ENCODE assay signal across 22 mouse cellular contexts in the genomic region with DNA sequence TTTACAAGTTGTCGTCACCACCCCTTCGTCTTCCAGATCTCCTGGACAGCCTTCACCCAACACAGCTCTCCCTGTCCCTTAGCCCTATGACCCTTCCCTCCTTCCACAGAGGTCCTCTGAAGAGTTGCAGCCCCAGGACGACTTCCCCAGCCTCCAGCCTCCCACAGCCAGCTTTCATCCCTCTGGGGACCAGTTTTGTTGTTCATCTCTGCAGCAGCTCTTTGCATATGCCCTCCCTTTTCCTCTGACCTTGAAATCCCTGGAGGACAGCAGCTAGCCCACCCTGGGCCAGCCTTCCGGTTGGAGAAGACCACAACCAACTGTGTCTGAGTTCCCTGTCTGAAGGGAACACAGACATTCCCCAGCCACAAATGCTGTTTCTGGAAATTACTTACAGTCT.
A peak's percentile ranks its signal among the peaks of the same experiment; 100 is the strongest.
DNase-seq lines count a peak whose midpoint lies in the region; ATAC-seq and TF ChIP-seq lines count a peak whose summit lies in the region.
"Had no signal": no experiment of that assay in that cellular context is flagged by ENCODE, and none has a peak within 500 bp of the region (broad histone marks: within the 10 kb centered on the region; RNA-seq: fewer than 3 reads in every experiment).

No protein-coding gene starts in this region.

- no peak for TF ChIP-seq POLR2A in heart, adult 2 months (IDR thresholded peaks at IDR 0.05; ENCODE audit: insufficient read depth, low read depth, low read length)

- intact Hi-C loops in heart, adult 2 months (cut with DNase I) = no loop called here
- intact Hi-C loops in heart, postnatal 36 days (cut with DNase I) = no loop called here

- WGBS in heart, adult 2 months = 59% methylated on average over 4 of the region's 4 CpGs
- 57% methylated on average over 4 of the region's 4 CpGs for WGBS in kidney, embryonic 15.5 days

- no peaks in the 10 kb centered on the region for H3K9me3 ChIP-seq in kidney, embryonic 15.5 days (replicated peaks)
- H3K9me3 ChIP-seq: embryonic facial prominence, embryonic 13.5 days; forebrain, embryonic 12.5 days; heart, embryonic 13.5 days; hindbrain, embryonic 12.5 days had no signal

- ATAC-seq in kidney, embryonic 15.5 days (replicated peaks; ENCODE audit: low FRiP score) = no peak
- no peak for ATAC-seq in inflammation-experienced regulatory T-cells, adult 6 months
- ATAC-seq: activated CD4-positive, CD25-positive, alpha-beta regulatory T cell, adult 4 months; forebrain, embryonic 16.5 days; hindbrain, embryonic 16.5 days; Patski had no signal

- no peak for TF ChIP-seq EP300 in heart, adult 2 months (IDR thresholded peaks at IDR 0.05; ENCODE audit: insufficient read depth, low read depth, low read length)

- H3K79me2 ChIP-seq in heart, adult 2 months (replicated peaks; ENCODE audit: control insufficient read depth, insufficient read depth, low read length) = no peaks in the 10 kb centered on the region

- peak in 1 of 2 experiments; percentile 18 for DNase-seq in heart, adult 2 months
- no peak for DNase-seq in heart, postnatal 36 days
- DNase-seq in layer of hippocampus, adult 2 months (ENCODE audit: low spot score in 2 of 2) = no peak
- DNase-seq in layer of hippocampus, adult 9-10 months (ENCODE audit: low spot score) = no peak
- DNase-seq in kidney, postnatal 14 days = peak; percentile 37
- DNase-seq in natural killer cell, adult 2 months (ENCODE audit: low spot score in 2 of 2) = no peak
- DNase-seq: adrenal gland, postnatal 14 days; cerebellum, adult 18-20 months; cerebellum, adult 9-11 months; cerebellum, postnatal 36 days; gastrocnemius, postnatal 10 days; heart, postnatal 4 days had no signal

- H3K36me3 ChIP-seq in heart, adult 2 months (ENCODE audit: control insufficient read depth, insufficient read depth, low read length) = peaks cover 4% of the 10 kb centered on the region
- H3K36me3 ChIP-seq in kidney, embryonic 15.5 days = no peaks in the 10 kb centered on the region
- H3K36me3 ChIP-seq: forebrain, embryonic 12.5 days; hindbrain, embryonic 12.5 days had no signal

- no peak overlapping the region for H3K4me3 ChIP-seq in heart, adult 2 months
- H3K4me3 ChIP-seq in layer of hippocampus, adult 2 months = no peak overlapping the region
- H3K4me3 ChIP-seq in kidney, embryonic 15.5 days (replicated peaks) = no peak overlapping the region
- H3K4me3 ChIP-seq: embryonic facial prominence, embryonic 13.5 days; forebrain, embryonic 12.5 days; heart, embryonic 13.5 days; hindbrain, embryonic 12.5 days had no signal

- H3K9ac ChIP-seq in heart, adult 2 months (ENCODE audit: low read depth, low read length) = no peak overlapping the region
- H3K9ac ChIP-seq in kidney, embryonic 15.5 days = no peak overlapping the region
- H3K9ac ChIP-seq: embryonic facial prominence, embryonic 13.5 days; forebrain, embryonic 12.5 days; heart, embryonic 13.5 days; hindbrain, embryonic 12.5 days had no signal

- peak overlapping the region; percentile 9; the same call in 1 of the 2 replicates for H3K27ac ChIP-seq in heart, adult 2 months
- H3K27ac ChIP-seq in layer of hippocampus, adult 2 months = peak overlapping the region; percentile 32; the same call in 1 of the 2 replicates
- 0 out of 2 replicates have a peak overlapping the region, but pooled peaks have one; percentile 15 for H3K27ac ChIP-seq in kidney, embryonic 15.5 days
- H3K27ac ChIP-seq: embryonic facial prominence, embryonic 13.5 days; forebrain, embryonic 12.5 days; heart, embryonic 13.5 days; hindbrain, embryonic 12.5 days had no signal

- no peak overlapping the region for H3K4me2 ChIP-seq in kidney, embryonic 15.5 days
- H3K4me2 ChIP-seq: embryonic facial prominence, embryonic 13.5 days; forebrain, embryonic 12.5 days; heart, embryonic 13.5 days; hindbrain, embryonic 12.5 days had no signal

- TF ChIP-seq CTCF in heart, adult 2 months (IDR thresholded peaks at IDR 0.05) = no peak
- TF ChIP-seq CTCF in layer of hippocampus, adult 2 months (conservative IDR thresholded peaks at IDR 0.05) = no peak

- H3K4me1 ChIP-seq in heart, adult 2 months (ENCODE audit: control insufficient read depth, insufficient read depth, low read length) = no peaks in the 10 kb centered on the region
- no peaks in the 10 kb centered on the region for H3K4me1 ChIP-seq in kidney, embryonic 15.5 days
- H3K4me1 ChIP-seq: embryonic facial prominence, embryonic 13.5 days; forebrain, embryonic 12.5 days; hindbrain, embryonic 12.5 days had no signal

- H3K27me3 ChIP-seq in heart, adult 2 months (ENCODE audit: control insufficient read depth, insufficient read depth, low read length) = no peaks in the 10 kb centered on the region
- H3K27me3 ChIP-seq in kidney, embryonic 15.5 days = no peaks in the 10 kb centered on the region
- H3K27me3 ChIP-seq: embryonic facial prominence, embryonic 13.5 days; forebrain, embryonic 12.5 days; heart, embryonic 13.5 days; hindbrain, embryonic 12.5 days; Patski had no signal
